Mouse (Mus musculus): ENCODE data around the gene Ache. TPM values are rescaled to one million over a fixed set of nuclear protein-coding genes. Genes with fewer than 3 reads are reported as not detected.
A peak's percentile ranks its signal among the peaks of the same experiment; 100 is the strongest.

Ache gene
- polyA plus RNA-seq, 1 experiment from 2014 or later = 23.5 TPM

DNA sequence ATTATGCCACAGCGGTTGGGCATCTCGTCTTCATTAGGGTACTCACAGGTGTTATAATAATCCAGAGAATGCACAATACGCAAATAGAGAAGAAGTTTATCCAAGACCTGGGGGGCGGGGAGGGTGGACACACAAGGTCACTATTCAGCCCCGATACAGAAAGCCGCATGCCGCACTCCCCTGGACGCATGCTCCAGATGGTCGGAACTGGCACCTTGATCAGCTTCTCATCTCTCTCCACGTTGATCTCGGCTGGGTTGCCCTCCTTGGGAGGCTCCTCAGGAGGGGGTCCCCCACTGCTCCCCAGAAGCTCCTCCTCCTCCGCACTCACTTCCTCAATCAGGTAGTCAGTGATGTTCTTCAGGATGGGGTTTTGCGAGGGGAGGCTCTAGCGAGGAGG is 9.8 kb downstream of the Ache start:
- Histone ChIP-seq H3K4me1 (replicated peaks) (peaks cover 21% of the 10 kb centered on the region), H3K4me3 (no peak overlapping the region), H3K36me3 (peaks cover 73% of the 10 kb centered on the region), H3K27me3 (replicated peaks) (no peaks in the 10 kb centered on the region), H3K9ac (no peak overlapping the region), H3K27ac (ENCODE audit: poor library complexity, severe bottlenecking) (no peak overlapping the region), H3K9me3 (replicated peaks) (no peaks in the 10 kb centered on the region), H3K4me2 (no peak overlapping the region)
- ATAC-seq (ENCODE audit: insufficient number of reproducible peaks, low FRiP score) = no peak
- WGBS = 95% methylated on average over 14 of the region's 14 CpGs

DNA sequence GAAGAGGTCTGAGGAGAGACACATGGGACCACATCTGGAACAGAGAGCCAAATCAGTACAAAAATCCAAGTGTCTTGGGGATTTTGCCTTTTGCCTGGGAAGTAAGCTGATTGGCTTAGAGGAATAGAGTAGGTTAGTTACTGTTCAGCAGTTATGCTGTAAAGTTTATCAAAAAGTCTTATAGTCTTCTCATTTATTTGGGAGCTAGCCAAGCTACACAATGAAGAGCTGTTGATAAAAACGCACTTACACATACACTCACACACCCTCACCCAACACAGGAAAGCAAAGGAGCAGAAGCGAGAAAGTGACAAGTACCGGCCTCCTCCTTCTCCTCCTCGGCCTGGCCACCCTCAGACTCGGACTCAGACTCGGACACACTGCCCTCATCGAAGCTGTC is 11.9 kb downstream of the Ache start:
- peaks cover 94% of the 10 kb centered on the region for H3K36me3 ChIP-seq
- no peak overlapping the region for H3K27ac ChIP-seq (ENCODE audit: poor library complexity, severe bottlenecking)
- no peak overlapping the region for H3K4me3 ChIP-seq
- WGBS = 63% methylated on average over 7 of the region's 7 CpGs
- peaks cover 29% of the 10 kb centered on the region for H3K4me1 ChIP-seq (replicated peaks)
- no peak overlapping the region for H3K9ac ChIP-seq
- H3K4me2 ChIP-seq = no peak overlapping the region
- ATAC-seq (ENCODE audit: insufficient number of reproducible peaks, low FRiP score) = no peak
- H3K9me3 ChIP-seq (replicated peaks) = no peaks in the 10 kb centered on the region
- H3K27me3 ChIP-seq (replicated peaks) = no peaks in the 10 kb centered on the region

DNA sequence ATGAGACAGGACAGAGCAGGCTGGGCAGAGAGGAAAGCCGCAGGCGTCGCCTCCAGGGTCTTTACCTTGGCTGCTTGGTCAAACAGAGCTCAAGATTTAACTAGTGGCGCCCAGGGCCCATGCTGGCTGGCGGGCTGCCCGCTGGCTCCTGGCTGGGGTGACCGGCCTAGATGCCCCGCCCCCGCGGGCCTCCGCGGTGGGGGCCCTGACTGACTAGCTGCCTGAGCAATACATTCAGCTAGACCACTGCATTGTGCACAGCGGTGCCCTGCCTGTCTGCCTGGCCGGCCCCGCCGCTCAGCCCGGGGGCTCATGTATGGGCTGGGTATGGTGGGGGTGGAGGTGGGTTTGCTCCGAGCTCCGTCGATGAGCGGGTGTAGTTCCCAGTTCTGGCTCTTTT is 13.9 kb downstream of the Ache start:
- 87% methylated on average over 20 of the region's 21 CpGs for WGBS
- H3K36me3 ChIP-seq = peaks cover 91% of the 10 kb centered on the region
- no peak overlapping the region for H3K4me2 ChIP-seq
- H3K4me1 ChIP-seq (replicated peaks) = peaks cover 40% of the 10 kb centered on the region
- H3K9me3 ChIP-seq (replicated peaks) = no peaks in the 10 kb centered on the region
- H3K9ac ChIP-seq = 0 out of 2 replicates have a peak overlapping the region, but pooled peaks have one; percentile 7
- H3K27ac ChIP-seq (ENCODE audit: poor library complexity, severe bottlenecking) = no peak overlapping the region
- no peak overlapping the region for H3K4me3 ChIP-seq
- ATAC-seq (ENCODE audit: insufficient number of reproducible peaks, low FRiP score) = no peak
- no peaks in the 10 kb centered on the region for H3K27me3 ChIP-seq (replicated peaks)

- WGBS = 24% methylated on average over 4 of the region's 4 CpGs
- no peaks in the 10 kb centered on the region for H3K9me3 ChIP-seq (replicated peaks)
- ATAC-seq (ENCODE audit: insufficient number of reproducible peaks, low FRiP score) = no peak
- H3K36me3 ChIP-seq = peaks cover 71% of the 10 kb centered on the region
- 0 out of 2 replicates have a peak overlapping the region, but pooled peaks have one; percentile 3 for H3K4me2 ChIP-seq
- no peaks in the 10 kb centered on the region for H3K27me3 ChIP-seq (replicated peaks)
- H3K9ac ChIP-seq = peak overlapping the region; percentile 40; the same call in 1 of the 2 replicates
- no peak overlapping the region for H3K4me3 ChIP-seq
- peaks cover 49% of the 10 kb centered on the region for H3K4me1 ChIP-seq (replicated peaks)
- no peak overlapping the region; the same call in 1 of the 2 replicates for H3K27ac ChIP-seq (ENCODE audit: poor library complexity, severe bottlenecking)
Observed at GRCm38 (mm10) chr5:137303609-137304008, 16.3 kb downstream of the Ache start.

- Histone ChIP-seq H3K36me3 (peaks cover 71% of the 10 kb centered on the region), H3K9me3 (replicated peaks) (no peaks in the 10 kb centered on the region), H3K9ac (peak overlapping the region; percentile 40; the same call in 1 of the 2 replicates), H3K27ac (ENCODE audit: poor library complexity, severe bottlenecking) (no peak overlapping the region), H3K4me1 (replicated peaks) (peaks cover 49% of the 10 kb centered on the region), H3K27me3 (replicated peaks) (no peaks in the 10 kb centered on the region), H3K4me3 (no peak overlapping the region), H3K4me2 (0 out of 2 replicates have a peak overlapping the region, but pooled peaks have one; percentile 3)
- ATAC-seq (ENCODE audit: insufficient number of reproducible peaks, low FRiP score) = no peak
- 58% methylated on average over 3 of the region's 3 CpGs for WGBS
Observed at GRCm38 (mm10) chr5:137304165-137304564, 16.8 kb downstream of the Ache start.

GRCm38 (mm10) chr5:137304816-137305215 is 17.5 kb downstream of the Ache start:
- H3K4me3 ChIP-seq = no peak overlapping the region
- no peak for ATAC-seq (ENCODE audit: insufficient number of reproducible peaks, low FRiP score)
- peaks cover 49% of the 10 kb centered on the region for H3K4me1 ChIP-seq (replicated peaks)
- H3K9me3 ChIP-seq (replicated peaks) = no peaks in the 10 kb centered on the region
- H3K27me3 ChIP-seq (replicated peaks) = no peaks in the 10 kb centered on the region
- no peak overlapping the region for H3K27ac ChIP-seq (ENCODE audit: poor library complexity, severe bottlenecking)
- peaks cover 71% of the 10 kb centered on the region for H3K36me3 ChIP-seq
- WGBS = 69% methylated on average over 4 of the region's 4 CpGs
- peak overlapping the region; percentile 78 for H3K4me2 ChIP-seq
- H3K9ac ChIP-seq = peak overlapping the region; percentile 53; the same call in 1 of the 2 replicates

- peaks cover 71% of the 10 kb centered on the region for H3K36me3 ChIP-seq
- H3K4me3 ChIP-seq = peak overlapping the region; percentile 87
- no peaks in the 10 kb centered on the region for H3K9me3 ChIP-seq (replicated peaks)
- H3K9ac ChIP-seq = peak overlapping the region; percentile 53; the same call in 1 of the 2 replicates
- no peak for ATAC-seq (ENCODE audit: insufficient number of reproducible peaks, low FRiP score)
- H3K27ac ChIP-seq (ENCODE audit: poor library complexity, severe bottlenecking) = no peak overlapping the region
- peak overlapping the region; percentile 78 for H3K4me2 ChIP-seq
- 70% methylated on average over 3 of the region's 3 CpGs for WGBS
- H3K4me1 ChIP-seq (replicated peaks) = peaks cover 49% of the 10 kb centered on the region
- no peaks in the 10 kb centered on the region for H3K27me3 ChIP-seq (replicated peaks)
Observed at GRCm38 (mm10) chr5:137305822-137306221, 18.5 kb downstream of the Ache start.

GRCm38 (mm10) chr5:137306439-137307005 is 19.2 kb downstream of the Ache start:
- Histone ChIP-seq H3K4me1 (replicated peaks) (peaks cover 48% of the 10 kb centered on the region), H3K36me3 (peaks cover 71% of the 10 kb centered on the region), H3K4me3 (peak overlapping the region; percentile 87), H3K9ac (peak overlapping the region; percentile 98), H3K9me3 (replicated peaks) (no peaks in the 10 kb centered on the region), H3K27ac (ENCODE audit: poor library complexity, severe bottlenecking) (peak overlapping the region; percentile 96; the same call in 1 of the 2 replicates), H3K27me3 (replicated peaks) (no peaks in the 10 kb centered on the region), H3K4me2 (peak overlapping the region; percentile 78)
- WGBS = 17% methylated on average over 12 of the region's 12 CpGs
- no peak for ATAC-seq (ENCODE audit: insufficient number of reproducible peaks, low FRiP score)

DNA sequence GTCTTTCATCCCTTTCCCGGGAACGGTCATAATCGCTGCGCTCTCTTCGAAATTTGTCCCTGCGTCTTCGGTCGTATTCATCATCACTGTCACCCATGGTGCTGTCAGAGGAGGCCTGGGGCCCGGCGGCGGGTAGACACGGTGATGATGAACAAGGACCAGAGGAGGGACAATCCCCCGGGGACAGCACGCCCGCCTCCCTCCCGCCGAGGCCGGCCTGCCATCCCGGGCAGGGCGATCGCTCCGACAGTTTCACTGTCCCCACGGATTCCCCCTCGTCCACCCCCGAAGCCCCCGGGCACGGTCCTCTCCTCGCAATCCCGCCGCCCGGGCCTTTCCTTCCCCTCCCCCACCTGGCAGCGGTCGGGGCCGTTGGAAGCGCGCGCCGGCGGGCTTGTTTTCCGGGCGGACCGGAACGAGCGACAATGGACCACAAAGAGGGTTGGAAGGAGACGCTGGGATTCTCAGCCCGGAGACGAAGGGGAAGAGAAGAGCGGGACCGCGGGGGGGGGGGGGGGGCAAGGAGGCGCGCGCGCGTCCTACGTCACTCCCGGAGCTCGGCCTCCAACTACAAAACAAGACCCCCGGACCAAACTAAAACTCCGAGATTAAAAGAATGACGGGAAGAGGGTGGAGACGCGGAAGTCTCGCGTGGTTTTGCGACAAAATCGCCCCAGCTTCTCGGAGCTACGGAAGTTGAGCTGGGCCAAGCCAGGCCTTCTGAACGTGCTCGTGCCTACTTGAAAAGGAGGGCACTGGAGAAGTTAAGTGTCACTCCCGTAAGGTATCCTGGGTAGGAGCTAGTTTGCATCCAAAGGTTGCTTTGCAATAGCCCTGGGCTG is 20.0 kb downstream of the Ache start, which contains the start of gene Srrt:
TSS of gene Srrt (minus strand) at position 604 of the 842 bp plus-strand sequence.
- peak within 1 kb of the TSS; percentile 87 for H3K4me3 ChIP-seq
- H3K27ac ChIP-seq (ENCODE audit: poor library complexity, severe bottlenecking) = peak within 1 kb of the TSS; percentile 96
- H3K4me1 ChIP-seq (replicated peaks) = peaks cover 55% of the 10 kb centered on the region
- no peaks in the 10 kb centered on the region for H3K9me3 ChIP-seq (replicated peaks)
- H3K4me2 ChIP-seq = peak within 1 kb of the TSS; percentile 78
- no peaks in the 10 kb centered on the region for H3K27me3 ChIP-seq (replicated peaks)
- ATAC-seq (ENCODE audit: insufficient number of reproducible peaks, low FRiP score) = peak; percentile 86
- H3K36me3 ChIP-seq = peaks cover 71% of the 10 kb centered on the region
- H3K9ac ChIP-seq = peak within 1 kb of the TSS; percentile 98
- under 1% methylated on average over 64 of the region's 72 CpGs for WGBS

- H3K9ac ChIP-seq = peak overlapping the region; percentile 98; the same call in 1 of the 2 replicates
- 93% methylated on average over 4 of the region's 4 CpGs for WGBS
Observed at GRCm38 (mm10) chr5:137308356-137308755, 21.0 kb downstream of the Ache start.

More at GRCm38 (mm10) chr5:137308356-137308755, 21.0 kb downstream of the Ache start:
- H3K4me3 ChIP-seq = peak overlapping the region; percentile 87
- no peak for ATAC-seq (ENCODE audit: insufficient number of reproducible peaks, low FRiP score)
- peak overlapping the region; percentile 78 for H3K4me2 ChIP-seq
- peaks cover 59% of the 10 kb centered on the region for H3K4me1 ChIP-seq (replicated peaks)
- no peaks in the 10 kb centered on the region for H3K9me3 ChIP-seq (replicated peaks)
- H3K27ac ChIP-seq (ENCODE audit: poor library complexity, severe bottlenecking) = peak overlapping the region; percentile 96
- H3K27me3 ChIP-seq (replicated peaks) = no peaks in the 10 kb centered on the region
- H3K36me3 ChIP-seq = peaks cover 60% of the 10 kb centered on the region

Data from heart, embryonic 12.5 days (tissue).